Mouse (Mus musculus) erythroblast, adult 5-6 weeks (primary cell): ENCODE measurements around the gene Gstcd. TPM values are rescaled to one million over a fixed set of nuclear protein-coding genes. Genes with fewer than 3 reads are reported as not detected.

Experiments used
- ATAC-seq: replicated peaks from 2 replicates; pipeline ENCODE4 v1.8.0; 2016; ENCODE audit warnings: moderate number of reproducible peaks, mild to moderate bottlenecking, moderate TSS enrichment, inconsistent platforms; ENCODE audit not compliant: poor library complexity, low FRiP score, severe bottlenecking
- total RNA-seq, 2 experiments: library from RNA; stranded (forward) in 1 of 2; stranded (reverse) in 1 of 2; fragments of 150-400 nt in 1 of 2; fragments of 200-764, 138-1000 nt in 1 of 2; gene quantifications; 2 replicates each; pipeline versions ENCODE4 v1.2.3 to v1.2.4; 2015 to 2017; ENCODE audit warnings: low replicate concordance in 2 of 2

The Gstcd gene
- total RNA-seq, 2 experiments from 2014 or later, result 3.7 to 5.3 TPM

- ATAC-seq, result no peak
These were observed 147.2 kb downstream of the Gstcd start for GRCm38 (mm10) chr3:132944609-132945008.

GRCm38 (mm10) chr3:132944193-132944592 is 147.6 kb downstream of the Gstcd start:
- ATAC-seq, result no peak

- ATAC-seq, result no peak
These were observed 149.1 kb downstream of the Gstcd start for GRCm38 (mm10) chr3:132942778-132943177.

GRCm38 (mm10) chr3:132940181-132940990 is 151.4 kb downstream of the Gstcd start:
- ATAC-seq, result no peak

- ATAC-seq, result no peak
These were observed 152.8 kb downstream of the Gstcd start for GRCm38 (mm10) chr3:132939006-132939405.

- ATAC-seq, result no peak
These were observed 157.2 kb downstream of the Gstcd start for GRCm38 (mm10) chr3:132934649-132935048.

Other genes starting within 250 kb of the Gstcd start
- not detected in 2 replicates for gene Npnt, start 141.7 kb downstream of the Gstcd start, total RNA-seq (2015; ENCODE audit: low replicate concordance)
- not detected in 2 replicates for gene Npnt, start 141.7 kb downstream of the Gstcd start, total RNA-seq (2017; ENCODE audit: low replicate concordance)
- gene Ints12, start 193 bp downstream of the Gstcd start, total RNA-seq (2015; ENCODE audit: low replicate concordance), result 10.4 and 10.9 TPM in 2 replicates
- 11.6 and 18.1 TPM in 2 replicates for gene Ints12, start 193 bp downstream of the Gstcd start, total RNA-seq (2017; ENCODE audit: low replicate concordance)
- not detected in 2 replicates for gene Arhgef38, start 142.9 kb upstream of the Gstcd start, total RNA-seq (2015; ENCODE audit: low replicate concordance)
- not detected in 2 replicates for gene Arhgef38, start 142.9 kb upstream of the Gstcd start, total RNA-seq (2017; ENCODE audit: low replicate concordance)
- 14.4 and 16.1 TPM in 2 replicates for gene Ppa2, start 218.1 kb upstream of the Gstcd start, total RNA-seq (2015; ENCODE audit: low replicate concordance)
- 10.6 and 24.6 TPM in 2 replicates for gene Ppa2, start 218.1 kb upstream of the Gstcd start, total RNA-seq (2017; ENCODE audit: low replicate concordance)